Mouse (Mus musculus): ENCODE results near the gene Vmn1r188. TPM values are rescaled to one million over a fixed set of nuclear protein-coding genes. Genes with fewer than 3 reads are reported as not detected.
"Not testable (repeated sequence)": the region's sequence is repeated elsewhere in the genome, so short reads cannot be mapped to it uniquely, and the experiment has no call there.

Vmn1r188 gene
- polyA plus RNA-seq, 1 experiment from 2014 or later, result not detected

GRCm38 (mm10) chr13:22040464-22041141 is 43.6 kb upstream of the Vmn1r188 start:
- ATAC-seq (ENCODE audit: low FRiP score, low TSS enrichment), result no peak
- H3K36me3 ChIP-seq (ENCODE audit: insufficient read depth, low read length), result no peaks in the 10 kb centered on the region
- H3K27ac ChIP-seq (ENCODE audit: low read length), result peak overlapping the region; percentile 98
- WGBS, result under 1% methylated on average over 19 of the region's 24 CpGs
- H3K4me1 ChIP-seq (ENCODE audit: insufficient read depth, low read length), result peaks cover 37% of the 10 kb centered on the region
- H3K27me3 ChIP-seq (ENCODE audit: insufficient read depth, low read length), result no peaks in the 10 kb centered on the region
- H3K9ac ChIP-seq (replicated peaks; ENCODE audit: low read length), result peak overlapping the region; percentile 81
- H3K9me3 ChIP-seq (ENCODE audit: low read length), result no peaks in the 10 kb centered on the region
- peak overlapping the region; percentile 82 for H3K4me2 ChIP-seq (replicated peaks; ENCODE audit: low read depth, low read length)
- H3K4me3 ChIP-seq (ENCODE audit: low read length), result peak overlapping the region; percentile 57

- H3K36me3 ChIP-seq (ENCODE audit: insufficient read depth, low read length); H3K27me3 ChIP-seq (ENCODE audit: insufficient read depth, low read length); H3K9me3 ChIP-seq (ENCODE audit: low read length): not testable (repeated sequence)
- ATAC-seq (ENCODE audit: low FRiP score, low TSS enrichment), result peak; percentile 68
- Histone ChIP-seq H3K4me2 (replicated peaks; ENCODE audit: low read depth, low read length) (peak within 1 kb of the TSS; percentile 82), H3K4me1 (ENCODE audit: insufficient read depth, low read length) (peaks cover 37% of the 10 kb centered on the region), H3K27ac (ENCODE audit: low read length) (peak within 1 kb of the TSS; percentile 98), H3K9ac (replicated peaks; ENCODE audit: low read length) (peak within 1 kb of the TSS; percentile 81), H3K4me3 (ENCODE audit: low read length) (peak within 1 kb of the TSS; percentile 57)
- WGBS, result under 1% methylated on average over 20 of the region's 27 CpGs
Measured at GRCm38 (mm10) chr13:22041142-22041536, 43.1 kb upstream of the Vmn1r188 start, which contains the start of gene Hist1h4i. TSS of gene Hist1h4i (minus strand) at chr13:22041362.

GRCm38 (mm10) chr13:22041651-22042567 is 42.3 kb upstream of the Vmn1r188 start:
- Histone ChIP-seq H3K36me3 (ENCODE audit: insufficient read depth, low read length) (no peaks in the 10 kb centered on the region), H3K9me3 (ENCODE audit: low read length) (no peaks in the 10 kb centered on the region), H3K4me1 (ENCODE audit: insufficient read depth, low read length) (peaks cover 29% of the 10 kb centered on the region), H3K9ac (replicated peaks; ENCODE audit: low read length) (peak overlapping the region; percentile 74), H3K4me3 (ENCODE audit: low read length) (peak overlapping the region; percentile 52), H3K4me2 (replicated peaks; ENCODE audit: low read depth, low read length) (peak overlapping the region; percentile 82), H3K27me3 (ENCODE audit: insufficient read depth, low read length) (no peaks in the 10 kb centered on the region), H3K27ac (ENCODE audit: low read length) (peak overlapping the region; percentile 98)
- WGBS, result 5% methylated on average over 13 of the region's 13 CpGs
- no peak for ATAC-seq (ENCODE audit: low FRiP score, low TSS enrichment)

- peak; percentile 95 for ATAC-seq (ENCODE audit: low FRiP score, low TSS enrichment)
Measured at GRCm38 (mm10) chr13:22042568-22043502, 41.4 kb upstream of the Vmn1r188 start, which contains the start of the genes Hist1h2ag and Hist1h2bj. TSS of gene Hist1h2ag (minus strand) at chr13:22042944. TSS of gene Hist1h2bj (plus strand) at chr13:22043214.

GRCm38 (mm10) chr13:22043503-22044431 is 40.5 kb upstream of the Vmn1r188 start:
- Histone ChIP-seq H3K4me1 (ENCODE audit: insufficient read depth, low read length) (peaks cover 25% of the 10 kb centered on the region), H3K4me3 (ENCODE audit: low read length) (peak overlapping the region; percentile 49), H3K9me3 (ENCODE audit: low read length) (no peaks in the 10 kb centered on the region), H3K27ac (ENCODE audit: low read length) (peak overlapping the region; percentile 89), H3K36me3 (ENCODE audit: insufficient read depth, low read length) (no peaks in the 10 kb centered on the region), H3K4me2 (replicated peaks; ENCODE audit: low read depth, low read length) (peak overlapping the region; percentile 61), H3K27me3 (ENCODE audit: insufficient read depth, low read length) (no peaks in the 10 kb centered on the region), H3K9ac (replicated peaks; ENCODE audit: low read length) (peak overlapping the region; percentile 61)
- peak; percentile 7; the same call in 1 of the 2 replicates for ATAC-seq (ENCODE audit: low FRiP score, low TSS enrichment)
- WGBS, result under 1% methylated on average over 10 of the region's 14 CpGs

More at GRCm38 (mm10) chr13:22042568-22043502, 41.4 kb upstream of the Vmn1r188 start, which contains the start of the genes Hist1h2ag and Hist1h2bj:
- Histone ChIP-seq H3K4me1 (ENCODE audit: insufficient read depth, low read length) (peaks cover 25% of the 10 kb centered on the region), H3K27ac (ENCODE audit: low read length) (peak within 1 kb of the TSS; percentile 98), H3K9ac (replicated peaks; ENCODE audit: low read length) (peak within 1 kb of the TSS; percentile 74), H3K4me3 (ENCODE audit: low read length) (peak within 1 kb of the TSS; percentile 52), H3K4me2 (replicated peaks; ENCODE audit: low read depth, low read length) (peak within 1 kb of the TSS; percentile 82)
- not testable (repeated sequence) for H3K9me3 ChIP-seq (ENCODE audit: low read length); H3K36me3 ChIP-seq (ENCODE audit: insufficient read depth, low read length); H3K27me3 ChIP-seq (ENCODE audit: insufficient read depth, low read length)
- under 1% methylated on average over 38 of the region's 80 CpGs for WGBS

- no peak for ATAC-seq (ENCODE audit: low FRiP score, low TSS enrichment)
- no peaks in the 10 kb centered on the region for H3K27me3 ChIP-seq (ENCODE audit: insufficient read depth, low read length)
- H3K4me3 ChIP-seq (ENCODE audit: low read length), result peak overlapping the region; percentile 49; the same call in 1 of the 2 replicates
- no peaks in the 10 kb centered on the region for H3K9me3 ChIP-seq (ENCODE audit: low read length)
- H3K4me2 ChIP-seq (replicated peaks; ENCODE audit: low read depth, low read length), result peak overlapping the region; percentile 61
- H3K27ac ChIP-seq (ENCODE audit: low read length), result peak overlapping the region; percentile 75; the same call in 1 of the 2 replicates
- peaks cover 25% of the 10 kb centered on the region for H3K4me1 ChIP-seq (ENCODE audit: insufficient read depth, low read length)
- no peak overlapping the region for H3K9ac ChIP-seq (replicated peaks; ENCODE audit: low read length)
- no peaks in the 10 kb centered on the region for H3K36me3 ChIP-seq (ENCODE audit: insufficient read depth, low read length)
- WGBS, result 88% methylated on average over 6 of the region's 6 CpGs
Measured at GRCm38 (mm10) chr13:22044432-22045155, 39.6 kb upstream of the Vmn1r188 start.

- Histone ChIP-seq H3K4me1 (ENCODE audit: insufficient read depth, low read length) (peaks cover 19% of the 10 kb centered on the region), H3K9ac (replicated peaks; ENCODE audit: low read length) (no peak overlapping the region), H3K9me3 (ENCODE audit: low read length) (no peaks in the 10 kb centered on the region), H3K27me3 (ENCODE audit: insufficient read depth, low read length) (no peaks in the 10 kb centered on the region), H3K4me2 (replicated peaks; ENCODE audit: low read depth, low read length) (no peak overlapping the region), H3K36me3 (ENCODE audit: insufficient read depth, low read length) (no peaks in the 10 kb centered on the region), H3K4me3 (ENCODE audit: low read length) (no peak overlapping the region), H3K27ac (ENCODE audit: low read length) (no peak overlapping the region)
- 65% methylated on average over 2 of the region's 2 CpGs for WGBS
- no peak for ATAC-seq (ENCODE audit: low FRiP score, low TSS enrichment)
Measured at GRCm38 (mm10) chr13:22045311-22045710, 38.9 kb upstream of the Vmn1r188 start.

- Histone ChIP-seq H3K27ac (ENCODE audit: low read length) (no peak overlapping the region), H3K4me3 (ENCODE audit: low read length) (no peak overlapping the region), H3K36me3 (ENCODE audit: insufficient read depth, low read length) (no peaks in the 10 kb centered on the region), H3K9ac (replicated peaks; ENCODE audit: low read length) (no peak overlapping the region), H3K27me3 (ENCODE audit: insufficient read depth, low read length) (no peaks in the 10 kb centered on the region), H3K4me1 (ENCODE audit: insufficient read depth, low read length) (peaks cover 9% of the 10 kb centered on the region; the same call in 1 of the 2 replicates), H3K9me3 (ENCODE audit: low read length) (no peaks in the 10 kb centered on the region), H3K4me2 (replicated peaks; ENCODE audit: low read depth, low read length) (no peak overlapping the region)
- ATAC-seq (ENCODE audit: low FRiP score, low TSS enrichment), result no peak
- WGBS, result 77% methylated on average over 2 of the region's 2 CpGs
Measured at GRCm38 (mm10) chr13:22049041-22049440, 35.2 kb upstream of the Vmn1r188 start.
